Mouse (Mus musculus) testis, postnatal 10 days (tissue): Measurements from ENCODE around the gene Gm4744.
"Not testable (repeated sequence)": the region's sequence is repeated elsewhere in the genome, so short reads cannot be mapped to it uniquely, and the experiment has no call there.

Experiments used
- DNase-seq: peaks from one replicate; pipeline ENCODE4 v3.0.0; 2021; ENCODE audit warnings: low spot score

The Gm4744 gene

DNA sequence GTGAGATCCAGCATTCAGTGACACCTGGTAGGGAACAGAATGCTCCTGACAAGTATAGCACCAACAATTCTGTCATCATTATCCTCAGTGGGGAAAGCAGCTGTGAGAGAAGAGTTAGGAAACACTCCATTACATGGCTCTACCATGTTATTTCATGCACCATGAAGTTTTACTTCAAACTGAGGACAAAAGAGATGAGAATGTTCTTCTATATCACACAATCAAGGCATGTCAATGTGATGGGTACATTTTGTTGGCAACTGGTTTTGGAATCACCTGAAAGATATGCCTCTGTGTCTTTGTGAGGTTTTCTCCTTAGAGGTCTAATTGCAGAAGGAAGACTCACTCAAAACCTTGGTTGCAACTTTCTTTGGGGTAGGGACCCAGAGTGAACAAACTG, at the start of gene Gm4744:
TSS of gene Gm4744 (minus strand) at position 101 of the 400 bp plus-strand sequence.
- DNase-seq, result no peak

DNA sequence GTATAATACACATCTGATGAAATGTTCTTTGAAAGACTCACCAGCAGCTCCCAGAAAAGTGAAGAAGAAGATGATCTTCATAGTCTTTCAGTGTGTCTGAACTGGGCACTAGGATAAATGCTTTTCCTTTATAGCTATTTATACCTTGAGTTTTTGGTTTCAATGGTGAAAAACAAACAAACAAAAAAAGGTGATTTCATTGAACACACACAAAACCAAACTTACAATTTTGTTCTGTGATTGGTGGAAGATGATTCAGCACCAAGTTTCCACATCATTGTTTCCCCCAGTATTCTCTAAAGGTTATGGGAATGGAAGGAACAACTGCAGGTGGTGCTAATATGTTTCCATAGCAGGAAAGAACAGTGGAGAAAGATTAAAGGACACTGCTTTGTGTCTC, 47.7 kb upstream of the Gm4744 start, which contains the start of gene Gm2663:
TSS of gene Gm2663 (minus strand) at position 101 of the 400 bp plus-strand sequence.
- DNase-seq, result not testable (repeated sequence)

DNA sequence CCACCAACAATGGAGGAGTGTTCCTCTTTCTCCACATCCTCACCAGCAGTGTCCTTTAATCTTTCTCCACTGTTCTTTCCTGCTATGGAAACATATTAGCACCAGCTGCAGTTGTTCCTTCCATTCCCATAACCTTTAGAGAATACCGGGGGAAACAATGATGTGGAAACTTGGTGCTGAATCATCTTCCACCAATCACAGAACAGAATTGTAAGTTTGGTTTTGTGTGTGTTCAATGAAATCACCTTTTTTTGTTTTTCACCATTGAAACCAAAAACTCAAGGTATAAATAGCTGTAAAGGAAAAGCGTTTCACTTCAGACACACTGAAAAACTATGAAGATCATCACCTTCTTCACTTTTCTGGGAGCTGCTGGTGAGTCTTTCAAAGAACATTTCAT, 12.8 kb upstream of the Gm4744 start, which contains the start of gene 1810009J06Rik:
TSS of gene 1810009J06Rik (plus strand) at position 301 of the 400 bp plus-strand sequence.
- not testable (repeated sequence) for DNase-seq

DNA sequence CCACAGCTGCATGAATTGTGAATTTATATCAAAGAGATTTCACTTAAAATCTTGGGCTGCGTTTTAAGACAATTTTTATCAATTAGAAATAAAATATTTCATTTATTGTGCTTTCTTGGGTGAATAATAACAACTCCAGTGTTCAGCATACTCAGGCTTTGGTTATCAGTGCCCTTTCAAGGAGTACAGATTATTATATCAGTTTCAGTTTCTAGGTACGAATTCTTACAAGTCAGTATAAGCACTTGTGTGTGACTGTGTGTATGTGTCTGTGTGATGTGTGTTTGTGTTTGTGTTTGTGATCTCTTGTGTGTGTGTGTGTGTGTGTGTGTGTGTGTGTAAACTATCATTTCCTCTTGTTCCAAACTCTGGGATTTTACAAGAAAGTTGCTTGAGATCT, 2.0 kb upstream of the Gm4744 start:
- DNase-seq, result no peak

- DNase-seq, result no peak
These were observed 11.2 kb downstream of the Gm4744 start, which contains the start of gene 1700074P13Rik for GRCm38 (mm10) chr6:40940457-40940856. 1700074P13Rik (minus strand) TSS chr6:40940557.

- no peak for DNase-seq
These were observed 31.7 kb downstream of the Gm4744 start for GRCm38 (mm10) chr6:40919954-40920353.

DNA sequence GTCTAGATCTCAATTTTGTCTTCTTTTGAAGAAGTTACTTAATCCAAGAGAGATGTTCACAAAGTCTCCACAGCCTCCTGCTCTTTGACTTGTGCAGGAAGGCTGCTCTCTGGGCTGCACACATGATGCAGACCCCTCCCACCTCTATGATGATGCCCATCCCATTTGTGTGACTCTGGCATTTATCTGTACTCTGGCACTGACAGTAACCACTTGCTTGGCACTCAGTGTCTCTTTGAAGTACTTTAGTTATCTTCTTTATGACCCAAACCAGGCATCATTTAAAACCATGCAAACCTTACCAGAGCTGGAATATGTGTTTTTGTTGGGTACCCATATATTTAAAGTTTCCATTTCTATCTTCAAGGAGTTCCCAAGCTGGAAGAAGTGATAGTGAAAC, 51.4 kb downstream of the Gm4744 start, which contains the start of gene Prss58:
TSS of gene Prss58 (minus strand) at position 101 of the 400 bp plus-strand sequence.
- DNase-seq, result no peak
